Mouse (Mus musculus) left cerebral cortex, postnatal 4 days (tissue): ENCODE data around the gene Prkar2a. TPM values are rescaled to one million over a fixed set of nuclear protein-coding genes. Genes with fewer than 3 reads are reported as not detected.
"Not testable (repeated sequence)": the region's sequence is repeated elsewhere in the genome, so short reads cannot be mapped to it uniquely, and the experiment has no call there.

ENCODE experiments used
- DNase-seq: peaks from one replicate; pipeline ENCODE4 v3.0.0-alpha.2; 2022
- intact Hi-C: fragments of 180-260 bp; cut with DNase I; formaldehyde crosslinking; loops from one replicate; pipeline ENCODE4 v1.15.1; 2025
- total RNA-seq, 2 experiments: library from RNA; stranded (reverse); gene quantifications; 2 replicates each; pipeline ENCODE4 v1.2.3; 2021

Prkar2a gene
- 10 to 100 TPM; 78.5 to 78.7 TPM for total RNA-seq

DNA sequence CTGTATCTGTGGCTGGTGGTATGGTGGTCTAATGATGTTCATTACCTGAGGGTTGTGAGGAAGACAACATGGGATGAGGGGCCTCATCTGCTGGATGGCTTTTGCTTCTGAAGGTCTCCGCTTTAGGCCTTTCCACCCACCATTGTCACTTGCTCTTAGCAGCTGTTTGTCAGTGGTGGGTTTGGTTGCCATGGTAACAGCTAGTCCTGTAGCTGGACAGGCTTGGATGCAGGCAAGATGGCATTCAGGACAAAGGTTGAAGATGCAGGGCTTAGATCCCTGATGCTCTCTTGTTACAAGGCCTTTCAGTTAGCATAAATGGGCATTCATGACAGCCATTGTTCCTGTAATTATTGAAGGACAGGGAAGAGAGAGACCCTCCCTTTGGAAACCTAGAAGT, at the start of gene Prkar2a:
Prkar2a (plus strand) TSS at position 209 of the 400 bp plus-strand sequence.
- DNase-seq, result peak; percentile 7
- intact Hi-C loops, result no loop called here

- no peak for DNase-seq
- intact Hi-C loops, result no loop called here
These were observed 49.3 kb upstream of the Prkar2a start for GRCm38 (mm10) chr9:108639825-108640224.

GRCm38 (mm10) chr9:108648166-108648565, 40.9 kb upstream of the Prkar2a start:
- intact Hi-C loops, result no loop called here
- DNase-seq, result no peak

GRCm38 (mm10) chr9:108648611-108649560, 40.2 kb upstream of the Prkar2a start, which contains the start of gene Arih2:
Gene Arih2, minus strand, starts transcription at chr9:108649386.
- DNase-seq, result peak; percentile 91
- intact Hi-C loops, result no loop called here

DNA sequence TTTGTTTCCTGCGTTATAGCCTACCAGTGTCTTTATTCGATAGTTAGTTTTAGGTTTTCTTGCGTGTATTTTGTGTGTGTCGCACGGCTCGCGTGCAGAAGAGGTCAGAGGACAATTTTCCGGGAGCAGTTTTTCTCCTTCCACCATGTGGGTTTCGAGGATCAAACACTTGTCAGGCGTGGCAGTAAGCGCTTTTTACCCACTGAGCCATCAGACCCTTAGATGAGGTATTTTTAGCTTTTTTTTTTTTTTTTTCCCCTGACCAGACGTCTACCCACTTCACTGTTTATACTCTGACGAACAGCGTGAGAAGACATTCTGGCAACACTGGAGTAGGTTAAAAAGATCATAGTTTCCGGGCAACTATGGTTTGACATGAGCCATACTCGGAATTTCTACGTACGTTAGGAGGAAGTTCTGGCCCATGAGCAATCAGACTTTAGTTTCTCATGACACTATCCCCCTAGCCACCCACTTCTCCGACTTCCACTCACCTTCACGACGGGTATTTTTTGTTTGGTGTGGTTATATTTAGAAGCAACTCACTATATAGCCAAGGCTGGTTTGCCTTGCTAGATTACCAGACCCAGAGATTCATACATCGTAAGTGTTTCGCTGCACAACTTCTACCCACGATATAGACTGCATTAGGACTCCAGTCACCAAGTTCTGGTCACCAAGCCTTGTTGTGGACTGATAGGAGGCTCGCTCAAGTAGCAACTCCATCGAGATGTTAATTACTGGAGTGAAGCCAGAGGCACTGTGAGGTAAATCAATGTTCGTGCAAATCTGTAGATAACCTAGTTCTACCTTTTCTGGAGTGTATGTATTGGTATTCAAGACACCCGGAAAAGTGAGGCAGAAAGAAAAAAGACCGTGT, 39.3 kb upstream of the Prkar2a start:
- intact Hi-C loops, result no loop called here
- DNase-seq, result no peak

DNA sequence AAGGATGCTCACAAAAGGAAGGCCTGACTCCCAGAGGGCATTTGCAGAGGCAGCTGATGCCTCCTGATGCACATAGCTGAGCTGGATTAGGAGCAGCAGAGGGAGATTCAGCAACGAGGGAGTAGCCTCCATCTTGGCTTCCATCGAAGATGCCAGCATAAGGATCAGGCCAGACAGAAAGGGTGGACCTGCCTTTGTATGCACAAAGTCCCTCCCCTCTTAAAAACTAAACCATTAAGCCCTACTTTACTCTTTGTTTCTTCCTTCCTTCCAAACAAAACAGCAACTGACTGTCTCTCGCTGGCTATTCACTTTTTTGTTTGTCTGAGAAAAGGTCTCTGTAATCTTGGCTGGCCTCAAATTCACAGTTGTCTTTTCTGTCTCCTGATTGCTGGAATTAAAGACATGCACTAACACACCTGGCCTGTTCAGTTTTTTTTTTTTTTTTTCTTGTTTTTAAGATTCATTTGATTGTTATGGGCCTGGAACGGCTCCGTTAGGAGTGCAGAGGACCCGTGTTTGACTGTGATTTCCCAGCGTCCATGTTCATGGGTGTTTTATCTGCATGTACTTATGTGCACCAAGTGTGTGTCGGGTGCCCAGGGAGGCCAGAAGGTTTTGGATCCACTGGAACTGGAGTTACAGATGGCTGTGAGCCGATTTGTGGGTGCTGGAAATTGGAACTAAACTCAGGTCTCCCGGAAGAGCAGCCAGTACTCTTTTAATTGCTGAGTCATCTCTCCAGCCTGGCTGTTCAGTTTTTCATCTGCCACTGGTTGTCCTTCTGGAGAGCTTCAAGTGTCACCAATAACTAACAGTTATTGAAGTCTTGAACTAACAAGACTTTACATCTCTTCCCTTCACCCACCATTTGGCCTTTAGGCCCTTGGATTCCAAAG, 34.3 kb upstream of the Prkar2a start:
- intact Hi-C loops, result no loop called here

DNA sequence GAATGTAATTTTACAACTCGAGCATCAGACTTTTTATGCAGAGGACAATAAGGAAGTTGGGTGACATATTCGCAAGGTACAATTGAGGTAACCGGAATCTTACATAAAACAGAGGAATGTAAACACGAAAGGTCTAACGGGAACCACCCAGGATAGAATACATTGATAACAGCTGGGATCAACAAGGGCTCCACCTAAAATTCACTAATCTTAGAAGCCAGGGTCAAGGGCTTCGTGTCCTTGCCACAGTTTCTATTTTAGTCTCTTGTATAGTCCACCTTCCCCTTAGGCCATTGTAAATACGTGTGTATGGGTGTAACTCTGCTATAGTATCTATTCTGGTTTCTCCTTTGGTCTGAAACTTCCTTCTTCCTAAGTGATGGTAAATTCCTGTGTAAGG, 33.2 kb upstream of the Prkar2a start:
- DNase-seq, intact Hi-C loops: not testable (repeated sequence)

More for the DNA sequence above, 34.3 kb upstream of the Prkar2a start:
- DNase-seq, result no peak

- intact Hi-C loops, result no loop called here
- peak; percentile 71 for DNase-seq
These were observed 27.2 kb upstream of the Prkar2a start, which contains the start of gene Slc25a20 for GRCm38 (mm10) chr9:108661677-108662612. Gene Slc25a20, plus strand, starts transcription at chr9:108662088.

DNA sequence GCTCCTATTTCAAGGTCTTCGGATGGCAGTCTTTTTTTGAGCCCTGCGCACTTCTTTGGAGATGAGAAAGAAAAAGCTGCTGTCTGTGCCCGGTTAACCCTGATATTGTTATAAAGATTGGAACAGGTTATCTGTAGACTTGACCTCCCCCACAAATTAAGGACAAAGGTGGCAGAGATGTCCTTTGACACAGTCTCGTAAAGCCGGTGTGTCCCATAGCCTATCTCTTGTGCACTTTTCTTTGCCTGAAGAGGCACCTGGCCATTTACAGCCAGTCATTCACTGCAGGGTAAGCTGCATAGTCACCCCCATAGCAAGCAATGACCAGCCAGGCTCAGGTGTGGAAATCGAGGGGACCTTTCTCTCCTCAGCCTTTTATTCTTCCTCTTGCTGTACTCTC, 26.5 kb upstream of the Prkar2a start:
- DNase-seq, result no peak
- intact Hi-C loops, result no loop called here

- intact Hi-C loops, result no loop called here
These were observed 19.2 kb upstream of the Prkar2a start for GRCm38 (mm10) chr9:108669875-108670274.

DNA sequence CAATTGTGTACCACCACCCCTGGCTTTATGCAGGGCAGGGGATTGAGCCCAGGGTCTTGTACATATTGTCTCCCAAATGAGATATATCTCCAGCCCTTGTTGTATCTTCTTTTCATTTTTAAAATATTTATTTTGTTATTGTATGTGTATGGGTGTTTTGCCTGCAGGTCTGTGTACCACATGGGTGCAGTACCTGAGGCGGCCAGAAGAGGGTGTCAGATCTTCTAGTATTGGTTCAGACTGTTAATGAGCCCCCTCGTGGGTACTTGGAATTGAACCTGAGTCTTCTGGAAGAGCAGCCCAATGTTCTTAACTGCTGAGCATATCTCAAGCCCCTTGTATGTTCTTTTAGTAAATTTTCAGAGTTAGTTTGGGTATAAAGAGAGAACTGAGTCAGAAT, 16.0 kb upstream of the Prkar2a start:
- intact Hi-C loops, result no loop called here
- peak; percentile 21 for DNase-seq

More at GRCm38 (mm10) chr9:108669875-108670274, 19.2 kb upstream of the Prkar2a start:
- no peak for DNase-seq

DNA sequence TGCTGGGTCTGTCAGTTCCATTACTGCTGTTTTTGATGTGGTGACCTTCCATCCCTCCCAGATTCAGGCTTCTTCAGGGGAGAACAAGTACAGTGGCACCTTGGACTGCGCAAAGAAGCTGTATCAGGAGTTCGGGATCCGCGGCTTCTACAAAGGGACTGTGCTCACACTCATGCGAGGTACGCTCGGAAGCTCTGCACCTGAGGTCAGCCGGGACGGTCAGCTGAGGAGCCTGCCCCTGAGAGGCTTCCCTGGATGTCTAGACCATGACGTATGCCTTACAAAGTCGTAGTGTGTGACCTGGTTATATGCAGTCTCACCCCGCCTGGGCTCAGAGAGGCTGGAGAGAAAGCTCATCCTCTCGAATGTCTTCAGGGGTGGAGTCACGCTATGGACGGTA, 9.1 kb upstream of the Prkar2a start:
- intact Hi-C loops, result no loop called here
- DNase-seq, result no peak

- peak; percentile 7 for DNase-seq
- intact Hi-C loops, result no loop called here
These were observed 2.6 kb upstream of the Prkar2a start for GRCm38 (mm10) chr9:108686475-108686887.

- DNase-seq, result no peak
- intact Hi-C loops, result no loop called here
These were observed 1.9 kb upstream of the Prkar2a start for GRCm38 (mm10) chr9:108687181-108687580.

GRCm38 (mm10) chr9:108687686-108688085, 1.4 kb upstream of the Prkar2a start:
- intact Hi-C loops, result no loop called here
- no peak for DNase-seq

DNA sequence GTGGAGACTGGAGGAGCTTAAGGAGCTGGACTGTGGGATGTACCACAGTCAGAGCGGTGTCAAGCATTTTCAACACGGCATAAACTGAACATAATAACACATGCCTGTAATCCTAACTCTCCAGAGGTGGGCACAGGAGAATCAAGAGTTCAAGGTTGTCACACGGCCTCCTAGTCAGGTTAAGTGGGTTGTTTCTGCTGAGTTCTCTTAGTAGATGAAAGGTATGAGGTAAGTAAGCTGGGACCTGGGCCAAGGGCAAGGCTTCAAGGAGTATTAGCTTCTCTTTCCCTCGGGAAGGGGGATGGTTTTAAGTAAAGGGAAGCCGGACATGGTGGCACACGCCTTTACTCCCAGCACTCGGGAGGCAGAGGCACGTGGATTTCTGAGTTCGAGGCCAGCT, 663 bp upstream of the Prkar2a start:
- intact Hi-C loops, result no loop called here
- no peak for DNase-seq

DNA sequence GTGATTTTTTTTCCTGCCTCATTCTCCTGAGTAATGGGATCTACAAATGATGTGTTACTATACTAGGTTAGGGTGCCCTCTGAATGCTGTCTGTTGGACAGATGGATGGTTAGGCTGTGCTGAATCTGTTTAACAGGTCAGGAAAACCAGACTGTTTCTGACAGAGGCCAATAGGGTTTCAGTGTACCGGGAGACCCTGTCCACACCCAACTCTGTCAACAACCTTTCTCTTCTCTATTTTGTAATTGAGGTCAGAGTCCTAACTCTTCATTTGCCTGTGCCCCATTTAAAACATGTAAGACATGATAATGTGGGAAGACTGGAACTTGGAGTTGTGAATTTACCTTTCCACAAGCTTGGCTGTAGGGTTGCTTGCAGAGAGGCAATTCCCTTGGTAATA, 879 bp downstream of the Prkar2a start:
- no peak for DNase-seq
- intact Hi-C loops, result no loop called here

GRCm38 (mm10) chr9:108690914-108691313, 1.8 kb downstream of the Prkar2a start:
- intact Hi-C loops, result no loop called here
- peak; percentile 6 for DNase-seq

DNA sequence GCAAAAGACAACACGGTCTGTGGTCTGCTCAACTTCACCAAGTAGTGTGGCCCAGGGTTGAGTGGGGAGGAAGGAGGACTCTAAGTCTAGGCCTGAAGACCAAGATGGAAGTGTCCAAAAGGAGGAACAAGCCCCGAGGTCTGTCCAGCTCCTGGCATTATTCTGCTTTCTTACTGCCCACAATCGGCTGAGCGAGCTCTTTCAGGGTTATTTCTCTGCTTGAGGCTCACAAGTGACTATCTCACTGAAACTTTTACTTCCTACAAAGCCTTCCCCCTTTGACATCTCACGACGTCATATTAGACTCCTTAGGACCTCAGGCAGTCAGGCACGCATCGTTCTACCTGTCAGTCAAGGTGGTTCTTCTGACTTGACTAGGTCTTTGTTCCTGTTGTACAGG, 2.3 kb downstream of the Prkar2a start:
- no peak for DNase-seq
- intact Hi-C loops, result no loop called here
